Mouse (Mus musculus) adipocyte (in vitro differentiated cells): Measurements from ENCODE around the gene R3hdm4.
A peak's percentile ranks its signal among the peaks of the same experiment; 100 is the strongest.

ENCODE experiments used
- DNase-seq: peaks from one replicate; pipeline ENCODE4 v3.0.0-alpha.2; 2016; ENCODE audit warnings: low spot score

Gene R3hdm4

DNA sequence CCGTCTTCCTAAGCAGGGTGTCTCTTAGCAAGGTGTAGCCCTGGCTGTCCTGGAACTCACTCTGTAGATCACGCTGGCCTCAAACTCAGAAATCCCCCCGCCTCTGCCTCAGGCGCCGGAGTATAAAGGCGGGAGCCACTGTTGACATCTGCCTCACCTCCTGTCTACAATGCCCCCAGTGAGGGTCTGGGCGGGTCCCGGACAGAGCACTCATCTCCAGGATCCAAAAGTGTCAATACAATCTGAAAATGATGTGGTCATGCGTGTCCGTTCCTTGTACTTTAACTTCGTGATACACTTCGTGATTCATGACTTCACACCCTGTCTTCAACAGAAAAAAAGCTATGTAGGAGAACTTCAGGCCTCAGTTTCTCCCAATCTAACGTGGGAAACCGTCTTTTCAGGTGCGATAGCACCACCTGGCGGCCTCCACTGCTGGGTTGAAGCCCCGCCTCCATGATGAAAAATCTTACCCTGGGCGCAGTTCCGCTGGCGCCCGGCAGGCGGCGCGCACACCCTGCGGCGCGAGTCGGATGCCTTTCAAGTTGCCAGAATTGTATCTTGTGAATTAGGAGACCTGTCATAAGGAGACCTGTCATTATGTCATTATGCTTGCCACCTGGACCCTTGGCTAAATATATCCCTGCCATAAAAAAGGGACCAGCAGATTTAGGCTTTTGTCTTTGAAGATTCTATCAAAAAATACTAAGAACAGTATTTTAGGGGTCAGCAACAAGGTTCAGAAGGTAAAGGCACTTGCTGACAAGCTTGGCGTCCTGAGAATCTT lies 4.2 kb upstream of the R3hdm4 start:
- peak; percentile 91 for DNase-seq

DNA sequence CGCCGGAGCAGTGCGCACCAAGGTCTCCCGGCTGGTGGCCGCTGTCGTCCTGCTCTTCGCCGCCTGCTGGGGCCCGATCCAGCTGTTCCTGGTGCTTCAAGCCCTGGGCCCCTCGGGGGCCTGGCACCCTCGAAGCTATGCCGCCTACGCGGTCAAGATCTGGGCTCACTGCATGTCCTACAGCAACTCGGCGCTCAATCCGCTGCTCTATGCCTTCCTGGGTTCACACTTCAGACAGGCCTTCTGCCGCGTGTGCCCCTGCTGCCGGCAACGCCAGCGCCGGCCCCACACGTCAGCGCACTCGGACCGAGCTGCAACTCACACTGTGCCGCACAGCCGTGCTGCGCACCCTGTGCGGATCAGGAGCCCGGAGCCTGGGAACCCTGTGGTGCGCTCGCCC lies 564 bp upstream of the R3hdm4 start:
- DNase-seq = no peak

DNA sequence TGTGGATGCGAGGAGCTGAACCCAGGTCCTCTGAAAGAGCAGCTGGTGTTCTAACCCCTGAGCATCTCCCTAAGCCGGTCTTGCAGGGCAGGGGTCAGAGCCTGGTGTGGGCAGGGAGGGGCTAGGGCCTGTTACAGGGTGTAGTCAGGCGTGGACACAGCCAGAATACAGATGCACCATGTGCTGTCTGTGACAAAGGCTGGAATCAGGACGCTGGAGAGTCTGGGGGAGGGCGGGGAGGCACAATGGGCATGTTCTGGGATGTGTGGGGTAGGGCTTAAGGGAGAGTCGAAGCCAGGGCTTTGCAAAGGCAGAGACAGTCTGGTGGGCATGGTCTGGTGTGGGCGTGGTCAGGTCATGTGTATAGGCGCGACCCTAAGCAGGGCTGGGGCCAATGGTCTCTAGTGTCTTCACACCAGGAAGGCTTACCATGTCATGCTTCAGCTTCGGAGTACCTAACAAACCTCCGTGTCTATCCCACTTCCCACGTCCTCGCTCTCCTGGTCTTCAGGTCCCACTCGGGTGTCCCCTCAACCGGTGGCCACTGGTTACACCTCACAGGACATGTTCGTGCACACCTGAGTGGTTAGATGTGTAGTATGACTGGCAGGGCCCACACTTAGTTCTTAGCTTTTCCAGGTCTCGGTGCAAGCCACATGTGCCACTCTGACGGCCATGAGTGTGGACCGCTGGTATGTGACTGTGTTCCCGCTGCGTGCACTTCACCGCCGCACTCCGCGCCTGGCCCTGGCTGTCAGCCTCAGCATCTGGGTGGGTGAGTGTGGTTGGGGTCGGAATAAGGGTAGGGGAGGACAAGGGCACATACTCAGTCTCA lies 735 bp downstream of the R3hdm4 start:
- DNase-seq = peak; percentile 3

DNA sequence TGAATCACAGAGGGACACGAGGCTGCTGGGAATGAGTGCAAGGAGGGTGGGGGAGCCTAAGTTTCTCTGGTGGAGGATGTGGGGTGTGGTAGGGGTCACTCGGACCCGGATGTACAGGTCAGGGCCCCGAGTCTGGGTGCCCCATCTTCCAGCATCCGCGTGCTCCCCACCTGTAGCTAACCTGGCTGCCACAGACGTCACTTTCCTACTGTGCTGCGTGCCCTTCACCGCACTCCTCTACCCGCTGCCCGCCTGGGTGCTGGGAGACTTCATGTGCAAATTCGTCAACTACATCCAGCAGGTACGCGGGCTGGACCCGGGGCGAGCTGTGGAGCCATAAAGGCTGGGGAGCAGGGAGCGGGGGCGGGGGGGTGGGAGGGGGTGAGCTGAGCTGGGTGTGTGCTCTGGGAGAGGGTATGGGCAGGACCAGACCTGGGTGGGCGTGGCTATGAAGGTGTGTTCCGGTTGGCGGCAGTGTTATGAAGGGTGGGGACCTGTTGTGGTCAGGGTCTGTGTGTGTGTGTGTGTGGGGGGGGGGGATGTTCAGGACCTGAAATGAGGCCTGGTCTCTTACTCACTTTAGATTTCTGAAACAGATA lies 1.7 kb downstream of the R3hdm4 start:
- DNase-seq = no peak

DNA sequence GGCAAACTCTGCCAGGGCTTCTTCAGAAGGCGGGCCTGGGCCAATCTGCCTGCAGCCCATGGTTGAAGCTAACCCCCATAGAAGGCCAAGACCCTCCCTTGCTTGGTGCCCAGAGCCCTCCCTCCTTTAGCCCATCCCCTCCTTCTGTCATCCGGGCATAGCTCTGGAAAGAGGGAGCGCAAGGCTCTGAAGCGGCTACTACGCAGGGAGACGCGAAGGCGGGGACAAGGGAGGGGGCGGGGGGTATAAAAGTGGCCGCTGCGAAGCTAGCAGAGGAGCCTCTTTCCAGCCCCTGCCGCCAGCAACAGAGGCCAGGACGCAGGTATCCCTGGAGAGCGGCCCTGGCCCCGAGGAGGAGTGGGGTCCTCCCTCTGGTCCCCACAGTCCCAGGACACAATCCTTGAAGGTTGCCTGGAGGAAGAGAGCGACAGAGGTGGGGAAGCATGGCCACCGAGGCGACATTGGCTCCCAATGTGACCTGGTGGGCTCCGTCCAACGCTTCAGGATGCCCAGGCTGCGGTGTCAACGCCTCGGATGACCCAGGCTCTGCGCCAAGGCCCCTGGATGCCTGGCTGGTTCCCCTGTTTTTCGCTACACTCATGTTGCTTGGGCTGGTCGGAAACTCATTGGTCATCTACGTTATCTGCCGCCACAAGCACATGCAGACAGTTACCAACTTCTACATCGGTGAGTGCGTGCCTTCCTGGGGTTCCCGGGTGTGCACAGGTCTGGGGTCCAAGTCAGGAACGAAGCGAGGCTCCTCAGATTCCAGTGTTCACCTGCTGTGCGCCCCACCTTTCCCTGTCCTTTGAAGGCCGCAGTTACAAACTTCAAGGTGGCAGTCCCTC lies 2.6 kb downstream of the R3hdm4 start:
- no peak for DNase-seq

DNA sequence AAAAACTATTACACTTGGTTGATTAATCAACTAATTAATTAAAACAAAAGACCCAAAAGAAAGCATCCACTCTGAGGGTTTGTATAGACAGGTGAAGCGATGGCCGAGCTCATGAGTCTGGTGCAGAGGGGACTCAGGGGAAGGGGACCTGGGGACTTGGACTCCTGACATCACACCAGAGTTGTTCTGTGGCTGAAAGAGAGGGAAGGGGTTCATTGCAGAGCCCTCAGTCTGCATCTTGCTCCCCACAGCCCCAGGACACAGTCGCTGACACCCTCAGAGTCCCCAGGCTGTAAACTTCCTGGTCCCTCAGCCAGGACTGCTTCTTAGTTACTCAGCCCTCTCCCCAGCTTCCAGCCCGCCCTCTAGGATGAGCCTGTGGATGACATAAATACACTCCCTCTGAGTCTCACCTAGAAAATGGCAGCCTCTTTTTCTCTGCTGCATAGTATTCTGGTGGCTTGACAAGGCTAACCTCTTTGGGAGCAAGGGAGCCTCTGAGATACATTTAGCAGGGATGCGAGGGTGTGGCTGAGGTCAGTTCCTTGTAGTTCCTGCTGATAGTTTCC lies 3.4 kb downstream of the R3hdm4 start:
- peak; percentile 3 for DNase-seq

DNA sequence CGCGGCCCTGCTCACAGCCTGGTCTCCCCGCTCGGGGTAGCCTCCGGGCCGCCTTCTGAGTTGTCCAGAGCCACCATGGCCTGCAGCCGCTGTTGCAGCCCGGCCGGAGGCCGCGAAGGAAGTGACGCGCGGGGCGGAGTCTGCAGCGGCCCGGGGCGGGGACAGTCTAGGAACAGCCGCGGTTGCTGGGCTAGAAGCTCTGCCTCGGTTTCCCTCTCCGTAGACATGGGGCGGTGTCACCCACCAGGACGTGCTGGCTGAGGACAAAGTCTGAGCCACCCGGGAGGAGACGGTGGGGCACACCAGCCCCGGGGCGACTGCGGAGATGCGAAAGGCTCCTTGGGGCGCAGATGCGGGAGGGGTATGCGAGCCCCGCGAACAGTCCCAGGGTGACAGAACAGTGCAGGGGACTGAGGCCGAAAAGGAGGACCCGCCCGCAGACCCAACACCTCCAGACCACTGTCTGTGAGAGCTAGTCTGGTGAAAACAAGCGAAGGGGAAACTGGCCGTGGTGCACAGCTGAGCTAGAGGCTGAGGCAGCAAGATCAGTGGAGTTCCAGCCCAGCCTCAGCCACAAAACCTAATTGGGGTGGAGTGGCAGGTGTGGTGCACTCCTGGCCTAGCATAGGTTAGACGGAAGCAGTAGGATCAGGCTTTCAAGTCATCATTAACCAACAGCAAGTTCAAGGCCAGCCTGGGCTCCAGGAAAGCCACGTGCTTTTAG lies 4.0 kb downstream of the R3hdm4 start, which contains the start of gene Kiss1r:
Gene Kiss1r (plus strand): TSS at position 164 of the 724 bp plus-strand sequence.
- DNase-seq = peak; percentile 74

DNA sequence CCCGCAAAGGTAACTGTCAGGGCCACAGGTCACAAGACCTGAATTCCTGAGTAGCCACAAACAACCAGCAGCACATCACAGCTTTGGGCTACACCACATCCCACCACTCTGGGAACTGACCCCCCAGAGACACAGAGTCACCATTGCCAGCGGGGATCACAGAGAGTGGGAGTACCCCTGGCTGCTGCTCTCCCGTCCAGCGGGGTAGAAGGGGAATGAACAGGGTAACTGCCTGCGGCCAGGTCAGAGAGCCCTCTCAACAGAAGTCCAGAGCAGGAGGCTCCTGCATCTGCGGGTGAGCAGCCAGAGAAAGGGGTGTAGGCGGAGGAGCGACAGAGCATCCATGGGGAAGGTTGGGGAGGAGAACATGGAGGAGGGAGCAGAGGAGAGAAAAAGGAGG lies 4.9 kb downstream of the R3hdm4 start:
- DNase-seq = no peak

DNA sequence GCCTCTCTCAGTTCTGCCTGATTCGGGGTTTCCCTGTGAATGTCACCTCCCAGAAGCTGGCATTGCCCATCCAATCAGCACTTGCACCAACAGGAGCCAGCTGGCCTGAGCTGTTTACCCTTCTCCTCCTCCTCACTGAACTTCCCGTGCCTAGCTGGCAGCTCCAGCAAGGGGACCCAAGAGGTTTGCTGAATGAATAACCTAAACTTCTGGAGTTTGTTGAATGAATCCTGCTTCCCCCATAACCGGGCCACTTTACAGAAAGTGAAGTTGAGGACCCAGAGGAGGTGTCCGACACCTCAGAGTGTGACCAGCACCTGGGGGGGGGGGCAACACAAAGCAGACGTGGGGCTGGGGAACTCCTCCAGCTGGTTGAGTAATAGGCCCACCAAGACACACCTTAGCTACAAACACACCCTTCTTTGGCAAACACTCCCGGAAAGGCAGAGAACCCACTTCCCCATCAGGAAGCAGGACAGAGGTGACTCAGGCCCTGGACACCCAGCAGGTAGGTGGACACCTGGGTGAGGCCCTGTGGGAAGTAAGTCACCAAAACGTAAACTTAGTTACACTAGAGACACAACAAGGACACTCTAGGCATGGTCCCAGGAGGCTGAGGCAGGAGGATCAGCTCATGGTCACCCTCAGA lies 5.9 kb downstream of the R3hdm4 start:
- DNase-seq = peak; percentile 80

DNA sequence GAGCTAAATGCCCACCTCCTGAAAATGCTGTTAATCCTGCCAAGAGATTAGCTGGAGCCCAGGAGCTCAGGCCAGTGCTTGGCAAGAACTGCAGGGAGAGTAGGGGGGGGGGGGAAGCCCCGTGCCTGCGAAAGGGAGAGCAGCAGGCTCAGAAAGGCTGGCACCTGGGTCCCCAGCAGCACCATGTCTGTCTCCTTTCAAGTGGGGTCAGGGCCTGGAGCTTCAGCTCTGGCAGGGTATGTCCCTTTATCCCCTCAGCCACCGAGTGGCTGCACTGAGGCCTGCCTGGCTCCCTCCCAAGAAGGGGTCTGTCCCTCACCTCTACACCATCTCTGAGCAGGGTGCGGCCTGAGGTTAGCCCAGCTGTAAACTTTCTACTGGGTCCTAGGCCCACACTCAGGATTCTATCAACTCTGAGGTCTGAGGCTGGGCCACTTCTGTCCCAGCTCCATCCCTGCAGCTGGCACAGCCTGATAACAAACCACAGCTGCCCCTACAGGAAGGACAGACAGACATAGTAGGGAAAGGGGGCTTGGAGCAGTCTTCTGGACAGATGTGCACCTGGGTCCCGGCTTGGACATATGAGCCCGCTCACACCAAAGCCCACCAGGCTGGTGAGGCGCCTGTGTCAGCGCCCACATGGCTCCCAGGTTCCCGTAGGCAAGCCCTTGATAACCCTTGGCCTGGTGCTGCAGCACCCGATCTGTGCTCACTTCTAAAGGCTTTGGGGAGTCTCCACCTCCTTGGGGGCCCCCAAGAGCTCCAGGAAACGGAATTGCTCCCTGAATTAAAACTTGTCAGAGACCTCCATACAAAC lies 6.7 kb downstream of the R3hdm4 start:
- no peak for DNase-seq

DNA sequence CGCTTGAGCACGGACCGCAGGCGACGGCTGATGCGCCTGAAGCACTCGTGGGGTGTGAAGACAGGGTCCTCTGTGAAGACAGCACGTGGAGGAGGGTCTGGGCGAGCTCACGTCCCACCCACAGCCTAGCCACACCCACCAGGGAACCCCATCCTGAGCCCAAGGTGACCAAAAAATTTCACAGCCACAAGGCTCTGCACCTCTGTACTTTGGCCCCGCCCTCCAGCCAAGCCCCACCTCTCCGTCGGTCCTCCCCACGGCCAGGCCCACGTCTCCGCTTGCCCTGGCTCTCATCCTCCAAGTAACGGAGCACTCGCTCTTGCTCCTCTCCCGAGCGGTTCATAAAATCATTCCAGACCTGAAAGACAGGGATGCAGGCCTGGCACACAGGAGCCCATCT lies 8.6 kb downstream of the R3hdm4 start:
- DNase-seq = no peak

DNA sequence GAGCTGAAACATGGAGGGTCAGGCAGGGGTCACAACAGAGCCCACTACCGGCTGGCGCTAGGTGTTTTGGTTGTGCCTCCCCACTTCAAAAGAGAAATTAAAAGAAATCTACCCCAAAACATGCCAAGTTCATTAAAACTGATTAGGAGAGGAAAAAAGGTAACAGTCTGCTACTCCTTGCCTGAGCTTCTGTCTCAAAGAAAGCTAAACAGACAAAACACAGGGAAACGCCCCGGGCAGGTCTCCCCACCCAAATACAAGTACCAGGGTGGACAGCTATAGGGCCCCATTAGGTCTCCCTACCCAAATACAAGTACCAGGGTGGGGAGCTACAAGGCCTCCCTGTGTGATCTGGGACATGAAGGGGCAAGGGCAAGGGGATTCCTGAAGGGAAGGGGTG lies 10.5 kb downstream of the R3hdm4 start, which contains the start of gene Gm26602:
Gene Gm26602 (plus strand): TSS at position 301 of the 400 bp plus-strand sequence.
- DNase-seq = no peak

DNA sequence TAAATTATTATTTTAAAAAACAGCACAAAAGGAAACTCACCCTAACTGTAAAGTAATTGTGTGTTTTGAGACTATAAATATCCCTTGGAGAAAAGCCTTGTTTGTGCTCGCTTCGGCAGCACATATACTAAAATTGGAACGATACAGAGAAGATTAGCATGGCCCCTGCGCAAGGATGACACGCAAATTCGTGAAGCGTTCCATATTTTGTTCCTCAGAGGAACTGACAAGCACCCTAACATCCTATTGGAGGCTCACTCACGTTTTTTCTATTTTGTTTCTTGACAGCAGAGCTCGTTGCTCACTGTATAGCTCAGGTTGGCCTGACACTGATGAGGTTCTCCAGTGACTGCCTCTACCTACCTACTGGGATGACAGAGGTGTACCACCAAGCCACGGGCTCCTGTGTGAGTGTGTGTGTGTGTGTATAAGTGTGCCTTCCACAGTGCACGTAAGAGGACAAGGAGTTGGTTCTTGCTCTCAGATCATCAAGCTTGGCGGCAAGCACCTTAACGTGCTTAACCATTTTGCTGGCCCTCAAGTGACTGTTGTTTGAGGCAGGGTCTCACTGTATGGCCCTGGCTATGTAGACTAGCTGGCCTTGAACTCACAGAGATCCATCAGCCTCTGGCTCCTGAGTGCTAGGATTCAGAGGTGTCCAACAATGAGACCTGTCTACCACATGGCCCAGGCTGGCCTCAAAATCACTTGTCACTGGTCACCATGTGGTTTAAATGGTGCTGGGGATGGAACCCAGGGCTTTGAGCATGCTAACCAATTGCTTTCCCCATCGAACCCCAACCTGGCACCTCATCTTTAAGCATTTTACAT lies 11.7 kb downstream of the R3hdm4 start:
- no peak for DNase-seq

DNA sequence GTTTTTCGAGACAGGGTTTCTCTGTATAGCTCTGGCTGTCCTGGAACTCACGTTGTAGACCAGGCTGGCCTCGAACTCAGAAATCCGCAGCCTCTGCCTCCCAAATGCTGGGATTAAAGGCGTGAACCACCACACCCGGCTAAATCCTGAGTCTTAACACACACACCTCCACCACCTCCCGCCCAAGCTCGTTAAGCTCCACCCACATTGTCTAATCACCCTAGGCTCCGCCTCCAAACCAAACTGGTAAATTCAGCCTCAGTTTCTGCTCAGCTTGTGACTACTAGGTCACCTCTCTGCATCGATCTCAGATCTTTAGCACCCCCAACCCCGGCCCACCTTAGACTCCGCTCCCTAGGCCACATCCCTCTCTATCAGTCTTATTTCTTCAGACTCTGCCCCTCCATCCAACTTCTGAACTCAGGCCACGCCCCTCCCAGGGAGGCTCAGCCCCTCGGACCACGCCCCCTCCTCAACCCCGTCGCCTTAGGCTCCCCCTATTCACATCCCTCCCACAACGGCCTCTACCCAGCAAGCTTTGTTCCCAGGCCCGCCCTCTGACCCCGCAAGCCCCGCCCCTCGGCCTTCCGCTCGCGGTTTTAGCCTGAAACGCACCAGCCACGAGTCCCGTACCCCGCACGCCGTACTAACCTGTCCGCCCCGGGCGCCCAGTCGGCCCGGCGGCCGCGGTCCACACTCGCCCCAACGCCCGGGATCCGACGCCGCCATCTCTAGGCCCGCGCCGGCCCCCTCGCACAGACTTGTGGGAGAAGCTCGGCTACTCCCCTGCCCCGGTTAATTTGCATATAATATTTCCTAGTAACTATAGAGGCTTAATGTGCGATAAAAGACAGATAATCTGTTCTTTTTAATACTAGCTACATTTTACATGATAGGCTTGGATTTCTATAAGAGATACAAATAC lies 12.6 kb downstream of the R3hdm4 start, which contains the start of gene Med16:
Gene Med16 (minus strand): TSS at position 757 of the 925 bp plus-strand sequence.
- peak; percentile 96 for DNase-seq

DNA sequence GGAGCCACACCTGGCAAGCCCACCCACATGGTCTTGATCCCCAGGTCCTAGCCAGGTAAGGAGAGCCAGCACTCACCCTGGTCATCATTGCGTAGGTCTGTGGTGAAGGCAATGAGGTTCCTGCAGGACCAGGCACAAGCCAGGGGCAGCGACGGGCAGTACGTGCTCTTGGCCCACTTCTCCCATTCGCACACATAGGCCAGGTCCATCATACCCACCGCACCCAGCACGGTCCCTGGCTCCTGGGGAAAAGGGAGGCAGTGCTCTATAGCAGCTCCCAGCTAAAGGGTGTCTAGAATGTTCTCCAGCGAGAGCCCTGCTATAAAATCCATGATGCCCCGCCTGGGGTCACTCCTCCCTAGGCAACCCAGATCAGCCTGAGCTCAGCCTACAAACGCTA lies 13.6 kb downstream of the R3hdm4 start:
- no peak for DNase-seq

DNA sequence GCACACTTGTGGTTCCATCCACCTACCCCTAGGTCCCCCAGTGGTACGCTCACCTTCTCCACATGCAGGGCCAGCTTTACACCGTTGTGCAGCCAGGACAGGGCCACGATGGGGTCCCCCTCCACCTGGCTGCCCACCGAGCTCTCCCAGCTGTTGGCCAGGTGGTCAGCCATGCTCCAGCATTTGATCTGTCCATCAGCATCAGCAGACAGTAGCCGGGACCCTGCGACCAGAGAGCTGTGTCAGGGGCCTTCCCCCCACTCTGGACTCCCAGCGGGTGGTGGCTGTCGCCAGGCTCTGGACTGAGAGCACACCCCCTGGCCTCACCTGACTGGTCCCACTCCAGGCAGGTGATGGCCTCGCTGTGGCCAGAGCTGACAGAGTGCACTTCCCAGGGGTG lies 14.3 kb downstream of the R3hdm4 start:
- DNase-seq = no peak

DNA sequence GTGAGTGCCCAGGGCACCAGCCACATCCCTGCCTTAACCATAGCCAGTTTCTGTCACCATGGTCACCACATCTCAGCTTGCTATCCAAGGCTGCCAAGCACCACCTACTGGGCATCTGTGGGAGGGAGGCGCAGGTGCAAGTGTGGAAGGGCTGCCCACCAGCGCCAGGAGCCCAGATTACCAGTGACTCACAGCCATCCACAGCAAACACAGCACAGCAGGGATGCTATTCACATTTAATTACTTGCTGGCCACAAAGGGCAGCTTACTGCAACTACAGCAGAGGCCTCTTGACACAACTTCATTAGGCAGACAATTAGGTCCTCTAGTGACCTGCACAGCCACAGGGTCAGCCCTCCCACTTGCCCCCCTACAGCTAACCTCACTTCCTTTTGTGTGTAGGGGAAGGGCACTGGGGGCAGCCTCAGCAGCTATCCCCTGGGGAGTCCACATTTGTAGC lies 20.0 kb downstream of the R3hdm4 start:
- DNase-seq = no peak
